Mouse (Mus musculus): ENCODE measurements around the gene Hdc.
"Not testable (repeated sequence)": the region's sequence is repeated elsewhere in the genome, so short reads cannot be mapped to it uniquely, and the experiment has no call there.

Hdc gene

DNA sequence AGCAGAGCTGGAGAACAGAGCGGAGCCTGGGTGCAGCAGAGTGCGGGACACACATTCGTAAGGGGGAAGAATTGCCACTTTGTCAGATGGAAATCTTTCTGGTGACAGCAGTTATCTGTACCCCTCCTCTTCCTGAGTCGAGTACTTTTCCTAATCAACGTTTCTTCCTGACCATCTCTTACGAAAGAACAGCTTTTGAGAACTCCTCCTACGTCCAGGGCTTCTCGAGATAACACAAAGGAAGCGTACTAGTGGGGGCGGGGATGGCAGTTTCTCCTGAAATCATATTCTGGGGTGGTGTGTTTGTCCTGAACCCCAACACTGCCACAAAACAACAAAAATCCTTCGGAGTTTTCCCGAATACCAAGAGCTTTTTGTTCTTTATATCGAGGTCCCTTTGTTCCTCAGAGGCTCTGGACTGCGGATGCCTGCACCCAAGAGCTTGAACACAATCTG lies at the start of gene Hdc:
TSS of gene Hdc (minus strand) at position 51 of the 456 bp plus-strand sequence.
- no peak for DNase-seq (ENCODE audit: low spot score)

DNA sequence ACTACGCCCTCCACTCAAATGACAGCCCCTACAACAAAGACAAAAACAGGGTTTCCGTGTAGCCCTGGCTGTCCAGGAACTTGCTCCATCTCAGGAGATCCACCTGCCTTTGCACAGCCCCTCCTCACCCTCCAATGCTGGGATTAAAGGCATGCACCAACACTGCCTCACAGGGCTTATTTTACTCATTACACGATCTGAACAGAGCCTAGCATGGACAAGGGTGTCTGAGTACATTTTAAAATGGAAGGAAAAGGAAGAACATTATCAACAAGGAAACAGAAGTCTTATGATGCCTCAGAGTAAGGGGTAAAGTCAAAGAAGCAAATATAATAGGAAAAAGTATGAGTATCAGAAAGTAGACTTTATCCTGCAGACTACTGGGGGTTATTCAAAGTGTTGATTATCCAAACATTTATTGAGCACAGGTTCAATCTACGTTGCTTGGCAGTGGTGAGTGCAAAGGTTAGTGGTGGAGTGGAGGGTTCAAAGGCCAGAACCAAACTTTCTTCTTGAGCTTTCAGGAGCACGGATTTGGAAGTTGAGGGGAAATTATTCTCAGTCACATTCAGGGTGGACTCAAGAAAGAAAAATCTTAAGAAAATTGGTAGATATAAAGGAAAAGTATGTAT lies 49.6 kb upstream of the Hdc start:
- no peak for DNase-seq (ENCODE audit: low spot score)

DNA sequence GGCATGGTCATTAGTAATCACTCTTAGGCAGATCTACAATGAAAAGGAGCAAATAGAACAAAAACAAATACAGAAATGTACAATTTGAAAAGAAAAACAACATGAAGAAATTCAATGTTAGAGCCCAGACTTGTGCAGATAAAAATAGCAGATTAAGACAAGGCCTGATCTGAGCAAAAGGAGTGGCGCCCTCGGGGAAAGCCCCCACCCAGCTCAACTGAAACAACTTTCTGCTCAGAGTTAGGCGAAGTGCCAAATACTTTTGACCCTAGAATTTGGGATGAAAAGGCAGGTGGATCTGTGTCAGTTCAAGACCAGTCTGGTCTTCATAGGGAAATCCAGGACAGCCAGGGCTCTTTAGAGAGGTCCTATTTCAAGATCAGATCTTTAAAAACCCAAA lies 46.9 kb upstream of the Hdc start:
- DNase-seq (ENCODE audit: low spot score) = no peak

DNA sequence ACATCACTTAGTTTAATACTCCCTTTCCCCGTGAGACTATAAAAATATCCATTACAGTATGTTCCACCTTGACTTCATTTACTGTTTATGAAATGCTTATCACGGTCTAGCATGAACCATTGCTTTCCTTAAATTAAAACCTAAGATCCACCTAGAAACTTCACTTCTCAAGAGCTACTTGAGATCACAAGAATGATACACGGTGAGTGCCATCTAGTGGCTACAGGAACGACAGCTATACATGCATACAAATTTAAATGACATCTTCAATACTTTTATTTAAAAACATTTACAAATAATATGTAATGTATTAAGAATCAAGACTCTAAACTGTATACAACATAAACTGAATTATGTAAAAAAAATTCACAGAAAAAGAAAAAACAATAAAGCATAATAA lies 44.4 kb upstream of the Hdc start:
- DNase-seq (ENCODE audit: low spot score) = no peak

DNA sequence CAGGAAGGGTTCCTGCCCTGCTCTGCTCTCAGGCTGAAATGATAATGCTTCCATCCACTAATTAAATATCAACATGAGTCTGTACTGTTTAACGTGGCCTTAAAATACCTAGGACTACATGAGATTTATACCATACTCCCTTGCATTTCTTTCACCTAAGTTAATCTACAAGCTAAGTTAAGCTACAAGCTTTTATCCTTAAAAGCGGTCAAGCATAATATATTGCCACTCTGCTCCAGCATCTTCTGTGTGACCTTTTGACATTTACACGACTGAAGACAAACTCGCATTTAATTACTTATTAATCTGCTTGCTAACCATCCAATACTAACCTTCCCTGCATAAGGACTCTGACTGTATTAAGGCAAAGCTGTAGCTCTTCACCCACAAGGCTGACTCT lies 33.8 kb upstream of the Hdc start:
- DNase-seq (ENCODE audit: low spot score) = no peak

DNA sequence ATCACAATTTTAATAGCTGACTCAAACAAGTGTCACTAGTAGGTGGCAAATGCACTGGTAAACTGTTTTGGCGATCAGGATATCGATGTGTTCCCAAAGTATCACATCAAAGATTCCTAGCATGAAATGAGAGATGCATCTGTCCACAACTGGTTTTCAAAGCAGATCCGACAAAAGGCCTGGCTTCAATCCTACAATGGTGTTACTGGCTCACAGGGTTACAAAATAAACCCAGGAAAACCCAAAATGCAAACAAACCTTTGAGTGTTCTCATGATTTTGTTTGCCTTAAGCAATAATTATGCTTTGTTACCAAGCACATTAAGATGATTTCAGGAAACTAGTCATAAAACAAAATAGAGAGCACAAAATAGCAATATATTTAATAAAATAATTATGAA lies 28.7 kb upstream of the Hdc start:
- no peak for DNase-seq (ENCODE audit: low spot score)

DNA sequence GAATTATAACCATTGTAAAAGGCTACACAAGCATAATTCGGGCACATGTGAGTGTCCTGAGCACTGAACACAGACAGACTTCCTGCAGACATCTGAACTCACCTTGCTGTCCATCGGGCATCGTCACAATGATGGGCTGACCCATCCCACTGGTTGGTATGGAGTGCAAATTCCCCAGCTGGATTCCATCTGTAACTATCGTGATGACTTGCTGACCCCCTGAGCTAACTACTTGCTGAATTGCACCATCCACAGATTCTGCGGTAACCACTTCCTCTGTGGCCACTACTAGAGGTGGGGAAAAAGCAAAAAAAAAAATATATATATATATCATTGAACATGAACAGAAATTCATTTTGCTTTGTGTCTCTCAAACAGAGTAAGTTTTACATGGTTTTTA lies 27.4 kb upstream of the Hdc start:
- no peak for DNase-seq (ENCODE audit: low spot score)

DNA sequence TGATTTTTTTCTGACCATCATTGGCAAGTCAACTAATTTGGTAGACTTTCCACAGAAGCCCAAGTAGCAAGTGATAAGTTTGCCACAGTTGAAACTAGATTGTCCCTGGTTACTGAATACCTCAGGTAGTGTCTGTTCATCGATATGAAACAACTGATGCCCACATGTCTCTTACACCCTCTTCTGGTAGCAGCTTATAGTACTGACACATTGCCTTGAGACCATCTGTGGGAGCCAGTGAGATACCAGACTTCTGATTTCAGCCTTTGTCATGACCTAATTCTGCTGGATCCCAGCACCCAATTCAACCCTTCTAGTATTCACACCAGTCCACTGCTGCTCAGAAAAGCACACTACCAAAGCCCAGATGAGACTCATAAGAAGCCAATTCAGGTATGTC lies 25.7 kb upstream of the Hdc start:
- DNase-seq (ENCODE audit: low spot score) = no peak

DNA sequence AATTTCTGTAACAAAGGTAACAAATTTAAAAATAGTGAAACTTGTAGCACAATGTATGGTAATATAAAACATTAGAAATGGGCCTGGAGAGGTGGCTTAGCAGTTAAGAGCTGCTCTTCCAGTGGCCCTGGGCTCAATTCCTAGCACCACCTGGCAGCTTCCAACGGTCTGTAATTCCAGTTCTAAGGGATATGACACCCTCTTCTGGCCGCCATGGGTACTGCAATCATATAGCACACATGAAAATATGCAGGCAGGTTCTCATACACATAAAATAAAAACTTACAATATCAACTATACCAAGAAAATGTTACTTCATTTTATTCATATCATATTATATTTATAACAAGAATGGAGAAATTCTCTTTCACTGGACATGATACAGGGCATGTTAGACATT lies 21.2 kb upstream of the Hdc start:
- DNase-seq (ENCODE audit: low spot score) = no peak

DNA sequence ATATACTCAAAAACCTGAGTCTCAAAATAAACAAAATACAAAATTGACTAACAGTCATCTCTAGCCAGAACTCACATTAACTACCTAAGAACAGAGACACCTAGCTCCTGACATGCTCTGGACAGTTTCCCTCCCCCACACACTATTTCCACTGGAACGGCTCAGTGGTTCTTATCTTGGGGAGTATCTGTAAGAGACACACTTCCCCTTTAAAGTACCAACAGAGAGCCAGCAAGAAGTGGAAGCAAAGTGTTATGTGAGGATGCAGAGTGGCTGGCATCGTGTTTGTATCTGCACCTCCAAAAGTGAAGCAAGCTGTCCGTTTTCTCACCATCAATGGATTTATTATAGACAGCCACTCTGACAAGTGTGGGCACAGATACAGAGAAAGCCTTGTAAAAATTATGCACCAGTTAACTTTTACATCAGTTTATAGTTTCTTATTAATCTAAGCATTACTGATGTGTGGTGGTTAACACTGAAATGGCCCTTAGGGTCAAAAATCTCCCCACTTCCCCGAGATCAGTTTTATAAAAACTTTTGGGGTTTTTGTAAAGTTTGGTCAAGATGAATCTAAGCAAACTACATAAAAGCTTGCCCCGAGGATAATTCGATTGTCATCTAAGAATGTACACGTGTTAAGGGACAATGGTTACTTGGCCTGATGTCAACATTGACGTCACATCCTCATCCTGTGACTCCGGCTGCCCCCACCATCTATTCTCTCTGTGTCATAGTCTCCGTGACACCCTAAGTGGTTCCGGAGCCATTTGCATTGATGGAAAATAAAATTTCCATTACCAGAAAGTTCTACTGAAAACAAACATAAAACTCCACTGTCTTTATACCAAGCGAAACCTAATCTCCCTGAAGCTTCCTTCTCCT lies 17.1 kb upstream of the Hdc start:
- DNase-seq (ENCODE audit: low spot score) = no peak

DNA sequence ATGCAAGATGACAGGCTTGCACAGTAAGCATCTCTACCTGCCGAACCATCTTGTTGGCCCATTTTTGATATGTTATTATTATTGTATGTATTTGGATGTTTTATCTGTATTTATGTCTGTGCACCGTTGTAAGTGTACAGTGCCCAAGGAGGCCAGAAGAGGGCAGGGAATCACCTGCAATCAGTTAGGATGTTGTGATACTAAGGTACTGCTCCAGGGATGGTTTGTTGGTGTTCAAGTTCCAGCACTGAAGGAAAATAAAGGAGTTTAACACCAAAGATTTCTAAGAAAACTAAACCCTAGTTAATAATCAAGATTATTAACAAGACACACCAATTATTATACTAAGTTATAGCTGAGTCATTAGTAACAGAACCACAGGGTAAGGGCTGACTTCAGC lies 14.1 kb upstream of the Hdc start:
- DNase-seq (ENCODE audit: low spot score) = no peak

DNA sequence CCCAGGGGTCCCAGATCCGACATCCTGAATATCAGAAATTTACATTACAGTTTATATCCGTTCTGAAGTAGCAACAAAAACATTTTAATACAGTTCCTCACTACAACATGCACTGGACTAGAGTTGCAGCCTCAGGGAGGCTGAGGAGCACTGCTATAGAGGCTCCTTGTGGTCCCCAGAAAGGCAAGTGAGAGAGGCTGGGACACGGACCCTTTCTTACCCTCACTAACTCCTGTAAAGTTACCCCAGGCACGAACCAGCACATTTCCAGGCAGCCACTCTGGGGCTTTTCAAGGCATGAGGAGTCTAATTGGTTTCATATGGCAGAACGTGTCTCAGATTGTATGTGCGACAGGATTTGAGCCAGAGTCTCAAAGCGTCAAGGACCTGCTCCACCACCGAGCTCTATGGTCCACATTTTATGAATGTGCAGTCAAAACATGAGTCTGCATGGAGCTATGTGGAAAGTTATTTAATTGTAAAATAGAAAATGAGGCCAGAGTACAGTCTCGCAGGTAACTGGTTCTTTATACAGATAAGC lies 9.4 kb upstream of the Hdc start:
- DNase-seq (ENCODE audit: low spot score) = no peak

DNA sequence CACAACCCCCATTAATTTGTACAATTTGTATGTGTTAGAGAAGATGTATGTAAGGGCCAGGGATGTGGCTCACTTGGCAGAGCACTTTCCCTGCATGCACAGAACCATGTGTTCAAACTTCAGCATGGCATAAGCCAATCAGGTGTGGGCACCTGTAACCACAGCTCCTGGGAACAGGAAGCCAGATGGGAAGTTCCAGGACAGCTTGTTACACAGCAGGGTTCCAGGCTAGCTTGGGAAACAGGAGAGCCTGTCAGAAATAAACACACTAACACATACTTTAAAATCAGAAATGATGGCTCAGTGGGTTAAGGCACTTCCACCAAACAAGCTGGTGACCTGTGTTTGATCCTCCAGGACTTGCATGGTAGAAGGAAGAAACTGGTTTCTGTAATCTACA lies 4.0 kb upstream of the Hdc start:
- no peak for DNase-seq (ENCODE audit: low spot score)

DNA sequence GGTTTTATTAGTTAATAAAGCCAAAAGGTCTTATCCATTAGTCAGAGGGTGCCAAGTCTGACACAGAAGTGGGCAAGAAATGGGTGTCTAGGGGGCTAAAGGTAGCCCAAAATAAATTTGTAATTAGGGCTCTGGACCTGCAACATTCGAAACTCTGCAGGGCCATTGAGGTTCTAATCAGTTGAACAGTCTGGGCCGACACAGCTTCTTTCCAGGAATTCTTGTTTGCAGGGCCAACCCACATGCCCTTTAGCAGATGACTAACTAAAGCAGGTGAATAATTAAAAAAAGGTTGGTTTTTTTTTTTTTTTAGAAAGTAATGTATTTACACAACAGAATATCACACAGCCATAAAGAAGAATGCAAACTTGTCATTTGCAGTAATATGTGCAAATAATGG lies 3.4 kb upstream of the Hdc start:
- no peak for DNase-seq (ENCODE audit: low spot score)

DNA sequence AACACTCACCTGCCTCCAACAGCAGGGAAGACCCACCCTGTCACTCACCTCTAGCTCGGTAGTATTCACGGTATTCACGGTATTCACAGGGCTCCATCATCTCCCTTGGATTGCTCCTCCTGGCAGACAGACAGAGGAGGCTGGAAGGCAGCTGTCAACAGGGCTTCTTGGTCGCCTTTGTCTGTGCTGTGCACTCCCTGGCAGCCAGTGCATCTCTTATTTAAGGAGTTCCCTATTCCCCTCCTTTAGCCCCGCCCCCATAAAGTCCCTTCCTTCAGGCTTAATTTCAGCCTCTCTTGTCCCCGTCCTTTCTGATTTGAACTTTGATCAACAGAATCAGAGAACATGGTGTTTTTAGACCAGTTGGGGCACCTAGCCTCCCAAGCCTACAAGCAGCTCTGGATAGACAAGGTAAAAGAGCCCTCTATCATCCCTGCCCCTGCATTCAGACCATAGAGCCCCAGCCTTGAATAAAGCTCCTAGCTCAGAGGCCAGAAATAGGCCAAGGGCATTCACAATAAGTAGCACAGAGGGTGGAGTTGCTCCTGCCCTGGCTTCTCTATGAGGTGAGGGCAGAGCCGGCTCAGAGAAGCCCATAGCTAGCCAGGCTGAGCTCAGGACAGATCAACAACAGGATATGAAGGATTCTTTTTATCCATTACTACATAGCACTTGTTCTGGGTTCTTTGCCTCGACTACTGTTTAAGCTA lies 474 bp downstream of the Hdc start:
- no peak for DNase-seq (ENCODE audit: low spot score)

DNA sequence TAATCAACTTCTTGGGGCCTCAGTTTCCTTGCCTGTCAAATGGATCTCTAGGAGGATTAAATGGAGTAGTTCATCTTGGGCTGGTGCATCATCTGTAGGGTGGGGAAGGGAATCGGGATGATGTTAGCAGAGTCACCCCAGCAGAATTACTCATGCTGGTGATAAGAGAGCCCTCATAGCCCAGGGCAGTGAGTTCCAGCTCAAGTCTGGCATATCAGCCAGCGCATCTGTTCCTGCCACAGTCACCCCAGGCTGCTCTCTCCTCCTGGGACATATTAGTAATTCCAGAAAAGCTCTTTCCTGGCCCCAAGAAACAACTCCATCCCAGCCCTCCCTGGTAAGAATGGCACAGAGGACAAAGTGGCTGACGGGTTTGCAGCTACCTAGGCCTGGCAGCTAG lies 3.7 kb downstream of the Hdc start:
- no peak for DNase-seq (ENCODE audit: low spot score)

DNA sequence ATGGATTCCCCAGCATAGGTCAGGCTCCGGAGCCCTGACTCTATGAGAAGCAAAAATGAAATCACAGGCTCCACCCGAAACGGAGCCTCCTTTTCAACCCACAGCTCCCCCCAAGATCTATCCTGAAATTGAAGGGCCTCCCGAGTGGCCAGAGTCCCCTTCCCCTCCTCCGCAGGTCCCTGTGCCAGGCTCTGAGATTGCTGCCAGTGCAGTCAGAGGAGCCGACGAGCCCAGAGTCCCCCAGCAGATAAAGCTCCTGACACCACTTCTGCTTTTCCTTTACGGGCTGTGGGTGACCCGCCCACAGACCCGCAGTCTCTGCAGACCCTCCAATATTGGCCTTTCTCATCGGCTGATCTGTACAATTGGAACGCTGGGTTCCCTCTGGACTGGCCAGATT lies 9.5 kb downstream of the Hdc start:
- DNase-seq (ENCODE audit: low spot score) = not testable (repeated sequence)

DNA sequence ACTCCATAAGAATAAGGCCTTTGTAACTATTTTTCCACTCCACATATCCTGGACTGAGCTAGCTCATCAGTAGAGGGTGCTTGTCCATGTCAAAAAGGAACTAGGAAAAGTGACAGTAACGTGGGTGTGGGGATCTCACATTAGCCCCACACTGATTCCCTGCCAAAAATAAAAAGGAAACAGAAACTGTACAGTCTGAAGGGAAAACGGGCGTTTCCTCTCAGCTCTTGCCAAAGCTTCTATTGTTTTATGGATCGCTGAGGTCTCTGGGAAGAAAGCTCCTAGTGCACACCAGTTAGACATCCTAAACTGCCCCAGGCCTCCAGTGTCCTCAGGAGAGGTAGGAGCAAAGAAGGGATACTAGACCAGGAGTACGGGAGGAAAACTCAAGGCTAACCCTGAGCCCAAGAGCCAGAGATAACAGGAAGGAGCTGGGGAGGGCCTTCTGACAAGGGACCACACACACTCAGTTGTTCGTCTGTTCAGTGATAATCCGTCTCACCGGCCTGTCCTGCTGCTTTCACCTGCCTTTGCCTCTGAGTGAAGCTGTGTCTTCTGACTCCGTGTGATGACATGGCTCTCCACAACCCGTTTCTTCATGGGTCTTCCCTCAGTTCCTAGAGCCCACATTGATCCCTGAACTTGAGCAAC lies 11.4 kb downstream of the Hdc start:
- DNase-seq (ENCODE audit: low spot score) = no peak

DNA sequence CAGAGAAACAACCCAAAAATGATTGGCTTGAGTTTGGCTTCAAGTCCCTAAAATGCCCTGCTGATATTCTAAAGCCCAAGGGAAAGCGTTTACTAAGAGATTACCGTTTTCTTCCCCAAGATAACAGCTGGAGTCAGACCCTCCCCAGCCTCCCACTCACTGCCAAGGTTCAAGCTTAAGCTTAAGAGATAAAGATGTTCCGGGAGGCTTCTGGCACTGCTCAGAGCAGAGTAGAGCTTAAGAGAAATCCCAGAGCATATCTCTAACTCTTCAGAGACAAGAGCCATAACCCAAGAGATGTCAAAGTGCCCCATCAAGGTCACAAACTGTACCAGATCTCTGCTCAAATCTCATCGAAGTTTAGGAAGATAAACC lies 12.4 kb downstream of the Hdc start:
- no peak for DNase-seq (ENCODE audit: low spot score)

DNA sequence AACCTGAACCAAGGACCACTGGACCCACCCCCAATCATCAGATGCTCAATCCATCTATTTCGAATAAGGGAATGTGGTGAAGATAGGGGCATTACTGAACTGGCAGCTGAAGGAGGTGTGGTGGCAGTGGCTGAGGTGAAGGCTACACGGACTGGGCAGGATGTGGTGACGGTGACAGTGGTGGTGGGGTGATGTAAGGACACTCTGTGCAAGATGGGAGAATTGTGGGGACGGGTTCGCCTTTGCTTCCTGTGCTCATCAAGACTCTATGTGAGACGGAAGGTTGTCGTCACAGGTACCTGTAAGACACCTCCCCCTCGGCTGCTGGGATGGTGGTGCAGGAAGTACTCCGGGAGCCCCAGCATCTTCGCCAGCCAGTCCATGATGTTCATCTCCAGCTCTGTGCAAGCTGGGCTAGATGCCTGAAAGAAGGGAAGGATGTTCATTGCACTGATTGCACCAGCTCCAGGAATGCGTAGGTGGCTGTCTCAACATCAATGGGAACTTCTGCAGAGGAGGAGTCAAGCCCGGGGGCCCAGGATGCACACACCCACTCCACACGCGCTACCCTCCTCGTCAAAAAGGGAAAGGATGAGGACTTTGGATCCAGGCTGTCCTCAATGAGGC lies 12.9 kb downstream of the Hdc start:
- DNase-seq (ENCODE audit: low spot score) = no peak

DNA sequence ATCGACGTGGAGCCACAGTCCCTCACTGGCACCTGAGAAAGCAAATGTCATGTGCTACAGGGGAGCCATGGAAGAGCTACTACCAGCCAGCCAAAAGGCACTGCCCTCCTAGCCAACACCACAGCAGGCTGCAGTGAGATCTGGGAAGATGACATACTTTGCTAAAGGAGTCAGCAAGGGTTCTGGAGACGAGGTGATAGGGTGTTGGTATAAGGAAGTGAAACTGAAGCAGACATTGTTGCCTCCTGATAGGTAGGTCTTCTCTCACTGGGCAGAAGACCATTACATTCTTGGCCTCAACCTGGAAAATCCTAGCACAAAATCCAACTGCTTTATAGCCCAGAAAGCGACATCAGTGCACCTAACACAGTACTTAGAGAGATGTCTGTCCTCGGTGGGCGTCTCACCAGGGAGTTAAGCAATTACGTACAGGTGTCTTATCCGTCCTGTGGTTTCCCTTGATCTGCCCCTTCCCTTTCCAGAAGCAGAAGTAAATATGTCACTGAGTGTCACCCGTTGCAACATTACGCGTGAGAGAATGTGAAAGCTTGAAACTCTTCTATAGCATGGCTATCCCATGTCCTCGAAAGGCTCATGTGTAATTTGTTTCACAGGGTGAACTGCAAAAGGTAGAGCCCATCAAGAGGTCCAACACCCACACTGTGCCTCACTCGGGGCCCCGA lies 17.0 kb downstream of the Hdc start:
- DNase-seq (ENCODE audit: low spot score) = no peak

Measured in urinary bladder, postnatal 25 days (tissue).